Mouse (Mus musculus): Measurements from ENCODE around the gene Slc25a33.

DNA sequence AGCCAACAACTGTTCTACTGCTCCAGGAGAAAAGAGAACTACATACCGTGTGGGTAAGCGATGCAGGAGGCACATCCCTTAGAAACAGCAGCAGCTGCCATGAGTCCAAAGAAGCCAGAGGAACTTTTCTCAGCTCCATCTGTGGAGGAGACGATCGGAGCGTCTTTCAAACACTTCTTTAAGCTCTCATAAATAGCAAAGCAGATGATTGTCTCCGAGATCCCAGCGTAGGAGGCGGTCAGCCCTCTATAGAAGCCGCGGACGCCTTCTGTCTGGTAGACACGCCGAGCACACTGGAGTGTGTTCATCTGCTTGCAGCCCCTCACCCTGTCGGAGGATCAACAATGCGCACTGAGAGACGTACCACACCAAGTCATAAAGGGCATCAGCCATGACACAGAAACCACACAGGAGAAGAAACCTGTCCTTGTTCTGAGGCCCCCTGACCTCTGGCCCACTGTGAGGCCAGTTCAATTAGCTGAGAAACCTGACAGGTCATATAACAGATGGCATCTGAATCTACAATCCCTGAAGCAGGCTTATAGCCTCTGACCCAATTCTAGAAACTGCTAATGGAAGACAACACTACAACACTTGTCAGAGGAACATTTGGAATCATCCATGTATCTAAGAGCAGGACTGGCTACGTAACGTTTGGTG is 24.9 kb downstream of the Slc25a33 start:
- TF ChIP-seq CTCF (IDR thresholded peaks at IDR 0.05), result no peak
- TF ChIP-seq POLR2A (IDR thresholded peaks at IDR 0.05; ENCODE audit: insufficient read depth, low read depth, low read length), result no peak
